Mouse (Mus musculus) CH12.LX (cell line): ENCODE measurements around the gene Cdh23. TPM values are rescaled to one million over a fixed set of nuclear protein-coding genes. Genes with fewer than 3 reads are reported as not detected.

Experiments used
- DNase-seq: peaks from one replicate; pipeline ENCODE4 v3.0.0-alpha.2; 2013; ENCODE audit errors: extremely low read depth
- H3K27ac ChIP-seq: 2 replicates; pipeline ENCODE4 v1.5.1; 2012; ENCODE audit warnings: low read depth, mild to moderate bottlenecking, control low read depth, moderate library complexity; ENCODE audit not compliant: insufficient read depth
- H3K27me3 ChIP-seq: replicated peaks from 2 replicates; pipeline ENCODE3; 2012; ENCODE audit warnings: inconsistent platforms
- H3K36me3 ChIP-seq, 2 experiments: replicated peaks in 1 of 2; 2 replicates each; pipeline versions ENCODE3 to v1.6.1; 2012; ENCODE audit warnings: inconsistent platforms in 1 of 2, low read length in 1 of 2, mild to moderate bottlenecking in 1 of 2, mixed read lengths in 1 of 2, moderate library complexity in 1 of 2; ENCODE audit not compliant: control insufficient read depth in 1 of 2, insufficient read depth in 1 of 2
- H3K4me1 ChIP-seq, 2 experiments: 2 replicates each; pipeline ENCODE4 v1.6.1; 2012; ENCODE audit warnings: inconsistent platforms in 1 of 2, moderate library complexity in 1 of 2; ENCODE audit not compliant: insufficient read depth in 2 of 2, control insufficient read depth in 1 of 2
- H3K4me2 ChIP-seq: 2 replicates; pipeline ENCODE4 v1.6.1; 2012; ENCODE audit warnings: low read depth, mild to moderate bottlenecking, control low read depth; ENCODE audit not compliant: poor library complexity, insufficient read depth, severe bottlenecking
- H3K4me3 ChIP-seq, 3 experiments: fragments of 150-350 bp in 1 of 3; sonication (generic) in 1 of 3; replicated peaks in 1 of 3; 2 replicates each; pipeline versions ENCODE3 to v1.5.1; 2011 to 2012; ENCODE audit warnings: low read depth in 2 of 3, low read length in 2 of 3, mild to moderate bottlenecking in 2 of 3, moderate library complexity in 2 of 3, control low read depth in 1 of 3, improper control_type of control experiment in 1 of 3, inconsistent platforms in 1 of 3, mixed read lengths in 1 of 3; ENCODE audit not compliant: poor library complexity in 1 of 3
- H3K79me2 ChIP-seq: replicated peaks from 2 replicates; pipeline ENCODE4 v1.6.1; 2012; ENCODE audit warnings: mild to moderate bottlenecking, moderate library complexity; ENCODE audit not compliant: control insufficient read depth, poor library complexity, insufficient read depth, severe bottlenecking; ENCODE audit errors: extremely low read depth
- H3K9ac ChIP-seq: 2 replicates; pipeline ENCODE4 v1.6.1; 2012; ENCODE audit warnings: low read depth, mild to moderate bottlenecking, control low read depth, moderate library complexity; ENCODE audit not compliant: insufficient read depth
- H3K9me3 ChIP-seq: replicated peaks from 2 replicates; pipeline ENCODE3; 2012; ENCODE audit warnings: low read length, inconsistent platforms, mixed read lengths
- BHLHE40 ChIP-seq: IDR thresholded peaks from 2 replicates; pipeline ENCODE4 v1.6.1; 2011; ENCODE audit warnings: mild to moderate bottlenecking, low read depth, low read length, improper control_type of control experiment
- CHD1 ChIP-seq: IDR thresholded peaks from 2 replicates; pipeline ENCODE4 v1.6.1; 2012; ENCODE audit warnings: low read depth, low read length, improper control_type of control experiment, inconsistent platforms
- CHD2 ChIP-seq: IDR thresholded peaks from 2 replicates; pipeline ENCODE4 v1.6.1; 2011; ENCODE audit warnings: low read length, improper control_type of control experiment
- E2F4 ChIP-seq: IDR thresholded peaks from 2 replicates; pipeline ENCODE4 v1.6.1; 2011; ENCODE audit warnings: low read depth, low read length, improper control_type of control experiment; ENCODE audit not compliant: insufficient replicate concordance
- EP300 ChIP-seq: IDR thresholded peaks from 2 replicates; pipeline ENCODE4 v1.6.1; 2011; ENCODE audit warnings: low read length, improper control_type of control experiment
- ETS1 ChIP-seq: conservative IDR thresholded peaks from 2 replicates; pipeline ENCODE4 v1.6.1; 2012; ENCODE audit warnings: low read depth, mild to moderate bottlenecking, inconsistent platforms, low read length, improper control_type of control experiment, moderate library complexity
- GABPA ChIP-seq: IDR thresholded peaks from 2 replicates; pipeline ENCODE4 v1.6.1; 2012; ENCODE audit warnings: low read depth, low read length, improper control_type of control experiment, inconsistent platforms; ENCODE audit not compliant: insufficient replicate concordance
- IRF4 ChIP-seq: IDR thresholded peaks from 2 replicates; pipeline ENCODE4 v1.6.1; 2014; ENCODE audit warnings: low read depth, mild to moderate bottlenecking, inconsistent platforms, low read length, improper control_type of control experiment
- JUN ChIP-seq: IDR thresholded peaks from 2 replicates; pipeline ENCODE4 v1.6.1; 2011; ENCODE audit warnings: low read depth, mild to moderate bottlenecking, low read length, improper control_type of control experiment, moderate library complexity; ENCODE audit not compliant: insufficient read depth
- JUND ChIP-seq: conservative IDR thresholded peaks from 2 replicates; pipeline ENCODE4 v1.6.1; 2011; ENCODE audit warnings: low read depth, low read length, improper control_type of control experiment
- KAT2A ChIP-seq: IDR thresholded peaks from 2 replicates; pipeline ENCODE4 v1.6.1; 2012; ENCODE audit warnings: low read length, improper control_type of control experiment, inconsistent platforms; ENCODE audit not compliant: insufficient replicate concordance
- MAFK ChIP-seq: IDR thresholded peaks from 2 replicates; pipeline ENCODE4 v1.6.1; 2011; ENCODE audit warnings: low read length, improper control_type of control experiment; ENCODE audit not compliant: insufficient replicate concordance
- MAX ChIP-seq: IDR thresholded peaks from 2 replicates; pipeline ENCODE4 v1.6.1; 2011; ENCODE audit warnings: low read length, improper control_type of control experiment
- MEF2A ChIP-seq: IDR thresholded peaks from 2 replicates; pipeline ENCODE4 v1.6.1; 2014; ENCODE audit warnings: low read depth, mild to moderate bottlenecking, inconsistent platforms, low read length, improper control_type of control experiment, borderline replicate concordance
- MXI1 ChIP-seq: IDR thresholded peaks from 2 replicates; pipeline ENCODE4 v1.6.1; 2011; ENCODE audit warnings: mild to moderate bottlenecking, low read depth, low read length, improper control_type of control experiment
- MYC ChIP-seq: IDR thresholded peaks from 2 replicates; pipeline ENCODE4 v1.6.1; 2011; ENCODE audit warnings: low read depth, mild to moderate bottlenecking, improper control_type of control experiment, low read length
- NELFE ChIP-seq: IDR thresholded peaks from 2 replicates; pipeline ENCODE4 v1.6.1; 2011; ENCODE audit warnings: low read depth, low read length, improper control_type of control experiment
- PAX5 ChIP-seq: IDR thresholded peaks from 2 replicates; pipeline ENCODE4 v1.6.1; 2012; ENCODE audit warnings: low read length, inconsistent platforms, mixed read lengths
- POLR2AphosphoS2 ChIP-seq: IDR thresholded peaks from 2 replicates; pipeline ENCODE4 v1.6.1; 2011; ENCODE audit warnings: low read depth, low read length, improper control_type of control experiment
- RCOR1 ChIP-seq: conservative IDR thresholded peaks from 2 replicates; pipeline ENCODE4 v1.6.1; 2012; ENCODE audit warnings: low read depth, mild to moderate bottlenecking, inconsistent platforms, low read length, improper control_type of control experiment
- SIN3A ChIP-seq: IDR thresholded peaks from 2 replicates; pipeline ENCODE4 v1.6.1; 2012; ENCODE audit warnings: low read length, improper control_type of control experiment, inconsistent platforms
- SMC3 ChIP-seq: IDR thresholded peaks from 2 replicates; pipeline ENCODE4 v1.6.1; 2011; ENCODE audit warnings: low read depth, low read length, improper control_type of control experiment
- TCF12 ChIP-seq: IDR thresholded peaks from 2 replicates; pipeline ENCODE4 v1.6.1; 2014; ENCODE audit warnings: low read depth, mild to moderate bottlenecking, inconsistent platforms, low read length, improper control_type of control experiment
- USF1 ChIP-seq: IDR thresholded peaks from 2 replicates; pipeline ENCODE4 v1.6.1; 2014; ENCODE audit warnings: low read depth, mild to moderate bottlenecking, inconsistent platforms, low read length, improper control_type of control experiment
- USF2 ChIP-seq: conservative IDR thresholded peaks from 2 replicates; pipeline ENCODE4 v1.6.1; 2011; ENCODE audit warnings: low read depth, low read length, improper control_type of control experiment
- dilution Hi-C: fragments of 300-500 bp; cut with MboI; formaldehyde crosslinking; loops from 2 replicates; pipeline ENCODE4 v1.14.3; 2020; ENCODE audit warnings: low sequenced_read_pairs; ENCODE audit not compliant: extremely low pct_unique_long_range_greater_than_20kb, extremely low pct_ligation_motif_present
- in situ Hi-C: fragments of 300-500 bp; cut with MboI; formaldehyde crosslinking; loops from 3 replicates; pipeline ENCODE4 v1.14.3; 2019; ENCODE audit warnings: low sequenced_read_pairs, low pct_ligation_motif_present, low pct_unique_long_range_greater_than_20kb, mixed read lengths
- polyA plus RNA-seq: library from polyadenylated mRNA; unstranded; fragments of >175 nt; gene quantifications from 2 replicates; pipeline ENCODE4 v1.2.1, GENCODE M21; 2012; ENCODE audit warnings: low read depth; ENCODE audit not compliant: insufficient read length
- total RNA-seq, 2 experiments: library from RNA; depleted of rRNA; stranded (reverse); fragments of 300-350 nt in 1 of 2; fragments of >200 nt in 1 of 2; gene quantifications; 2 replicates each; pipeline ENCODE4 v1.2.3; 2012 to 2014

Cdh23 gene
- total and polyA plus RNA-seq, 3 experiments = 0.20 to 0.73 (median 0.30) TPM

DNA sequence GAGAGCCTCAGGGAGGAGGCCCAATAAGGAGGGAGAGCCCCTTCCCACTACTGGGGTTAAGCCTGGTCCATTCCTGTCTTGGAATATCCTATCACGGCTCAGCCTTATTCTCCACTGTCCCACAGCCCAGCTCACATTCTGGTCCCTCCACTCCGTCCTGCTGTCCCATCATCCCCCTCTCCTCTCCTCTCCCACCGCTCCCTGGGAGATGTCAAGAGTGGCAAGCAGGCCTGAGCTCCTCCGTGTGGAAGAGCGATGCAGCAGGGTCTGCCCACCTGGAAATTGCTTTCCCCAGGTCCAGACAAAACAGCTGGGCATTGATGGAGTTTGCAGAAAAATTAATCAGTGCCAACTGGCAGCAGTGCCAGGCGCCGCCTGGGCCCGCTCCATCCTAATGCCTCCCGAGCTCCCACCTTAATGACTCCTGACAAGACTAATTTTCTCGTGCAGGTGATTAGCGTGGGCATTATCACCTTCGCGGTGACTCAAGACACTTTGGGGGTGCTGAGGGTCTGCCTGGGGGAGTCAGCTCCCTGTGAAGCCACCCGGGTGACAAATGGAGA is 52.1 kb downstream of the Cdh23 start:
- Histone ChIP-seq H3K27me3 (peaks cover 93% of the 10 kb centered on the region), H3K36me3 (no peaks in the 10 kb centered on the region), H3K9ac (no peak overlapping the region), H3K4me2 (no peak overlapping the region), H3K9me3 (no peaks in the 10 kb centered on the region), H3K4me1 (peaks cover 3 to 9% of the 10 kb centered on the region in 2 experiments), H3K4me3 (no peak overlapping the region), H3K79me2 (no peaks in the 10 kb centered on the region), H3K27ac (no peak overlapping the region)
- DNase-seq = no peak
- dilution Hi-C loops (no loop called here), in situ Hi-C loops (no loop called here)
- TF ChIP-seq PAX5 (no peak), JUND (no peak), ETS1 (no peak), SMC3 (no peak), CHD1 (no peak), BHLHE40 (no peak), USF1 (no peak), NELFE (no peak), KAT2A (no peak), MEF2A (no peak), GABPA (no peak), E2F4 (no peak), MYC (no peak), CHD2 (no peak), POLR2AphosphoS2 (no peak), SIN3A (no peak), MXI1 (no peak), MAX (no peak)

DNA sequence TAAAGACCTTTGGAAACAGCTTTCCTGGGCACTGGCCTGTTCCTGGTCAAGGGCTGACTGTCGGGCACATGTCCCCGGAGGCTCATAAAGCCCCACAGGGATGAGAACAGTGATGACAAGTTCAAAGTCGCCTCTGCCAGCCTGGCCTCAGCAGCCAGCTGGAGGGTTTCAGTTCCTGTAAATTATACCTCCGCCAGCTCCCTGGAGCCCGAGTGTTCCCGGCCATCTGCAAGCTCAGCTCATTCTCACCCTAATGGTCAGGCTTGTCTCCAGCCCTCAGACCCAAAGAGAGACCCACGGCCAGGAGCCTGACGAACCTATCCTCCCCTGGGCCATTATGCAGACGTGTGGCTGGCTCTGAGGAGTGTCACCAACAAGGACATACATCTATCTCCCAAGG is 57.0 kb downstream of the Cdh23 start:
- peaks cover 80% of the 10 kb centered on the region for H3K27me3 ChIP-seq
- no peaks in the 10 kb centered on the region for H3K79me2 ChIP-seq
- no peaks in the 10 kb centered on the region for H3K9me3 ChIP-seq
- TF ChIP-seq SIN3A = 0 out of 2 replicates have a peak, but pooled peaks have one; percentile 32
- TF ChIP-seq USF2 = no peak
- peak; percentile 75; the same call in 1 of the 2 replicates for TF ChIP-seq ETS1
- peak; percentile 91 for TF ChIP-seq EP300
- 0 out of 2 replicates have a peak, but pooled peaks have one; percentile 31 for TF ChIP-seq RCOR1
- no peak for TF ChIP-seq CHD1
- TF ChIP-seq MAFK = peak; percentile 59; the same call in 1 of the 2 replicates
- TF ChIP-seq IRF4 = peak; percentile 95
- TF ChIP-seq TCF12 = peak; percentile 87
- peak; percentile 63; the same call in 1 of the 2 replicates for TF ChIP-seq MYC
- TF ChIP-seq JUN = no peak
- peak; percentile 61 for TF ChIP-seq BHLHE40
- no peaks in the 10 kb centered on the region for H3K36me3 ChIP-seq
- DNase-seq = peak; percentile 47
- no peak overlapping the region for H3K4me3 ChIP-seq
- no peak overlapping the region for H3K27ac ChIP-seq
- dilution Hi-C loops = no loop called here
- peaks cover 15 to 37% of the 10 kb centered on the region in 2 experiments for H3K4me1 ChIP-seq
- no peak overlapping the region for H3K4me2 ChIP-seq
- in situ Hi-C loops = no loop called here
- no peak overlapping the region for H3K9ac ChIP-seq
